Mouse (Mus musculus) testis, adult 2 months (tissue): ENCODE results near the gene Wdr90.

Experiments
- CTCF ChIP-seq: fragments of 200-500 bp; IDR thresholded peaks from 2 replicates; pipeline ENCODE4 v1.5.1; 2012; ENCODE audit warnings: low read depth, mild to moderate bottlenecking, inconsistent platforms, low read length, moderate library complexity; ENCODE audit not compliant: control insufficient read depth, insufficient read depth, insufficient replicate concordance
- POLR2A ChIP-seq: fragments of 200-500 bp; IDR thresholded peaks from 2 replicates; pipeline ENCODE4 v1.6.1; 2012; ENCODE audit warnings: low read depth, mild to moderate bottlenecking, inconsistent platforms, low read length, moderate library complexity; ENCODE audit not compliant: control insufficient read depth

DNA sequence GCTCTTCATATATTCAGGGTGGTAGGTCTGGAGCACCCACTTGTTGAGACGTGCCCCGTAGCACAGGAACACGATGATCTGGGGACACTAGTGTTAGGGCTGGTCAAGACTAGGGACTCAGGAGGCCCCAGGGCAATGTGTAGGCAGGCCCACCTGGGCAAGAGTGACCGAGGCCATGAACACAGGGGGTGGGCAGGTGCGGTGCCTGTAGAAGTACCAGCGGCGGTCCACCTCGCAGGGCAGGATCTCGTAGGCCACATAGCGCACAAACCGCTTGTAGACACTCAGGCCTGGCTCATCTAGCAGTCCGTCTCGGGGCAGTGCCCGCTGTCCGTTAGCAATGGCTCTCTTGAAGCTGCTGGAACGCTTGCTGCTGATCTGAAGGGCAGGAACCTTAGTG lies 25.5 kb downstream of the Wdr90 start:
- TF ChIP-seq CTCF (no peak), POLR2A (peak; percentile 41; the same call in 1 of the 2 replicates)
